Mouse (Mus musculus) kidney, adult 2 months (tissue): ENCODE results near the gene Rdh16f1.
"Not testable (repeated sequence)": the region's sequence is repeated elsewhere in the genome, so short reads cannot be mapped to it uniquely, and the experiment has no call there.

ENCODE experiments used
- CTCF ChIP-seq: fragments of 200-500 bp; conservative IDR thresholded peaks from 2 replicates; pipeline ENCODE4 v1.5.1; 2011; ENCODE audit warnings: low read depth, mild to moderate bottlenecking, control low read depth, low read length, moderate library complexity, mixed read lengths; ENCODE audit not compliant: insufficient read depth, insufficient read length
- POLR2A ChIP-seq: fragments of 200-500 bp; IDR thresholded peaks from one replicate; pipeline ENCODE4 v1.6.1; 2011; ENCODE audit warnings: low read depth, low read length, control low read depth

GRCm38 (mm10) chr10:127817268-127817910, 57.8 kb downstream of the Rdh16f1 start:
- not testable (repeated sequence) for TF ChIP-seq POLR2A, CTCF
